8 mouse cellular contexts compared by ENCODE assay signal in the genomic region with DNA sequence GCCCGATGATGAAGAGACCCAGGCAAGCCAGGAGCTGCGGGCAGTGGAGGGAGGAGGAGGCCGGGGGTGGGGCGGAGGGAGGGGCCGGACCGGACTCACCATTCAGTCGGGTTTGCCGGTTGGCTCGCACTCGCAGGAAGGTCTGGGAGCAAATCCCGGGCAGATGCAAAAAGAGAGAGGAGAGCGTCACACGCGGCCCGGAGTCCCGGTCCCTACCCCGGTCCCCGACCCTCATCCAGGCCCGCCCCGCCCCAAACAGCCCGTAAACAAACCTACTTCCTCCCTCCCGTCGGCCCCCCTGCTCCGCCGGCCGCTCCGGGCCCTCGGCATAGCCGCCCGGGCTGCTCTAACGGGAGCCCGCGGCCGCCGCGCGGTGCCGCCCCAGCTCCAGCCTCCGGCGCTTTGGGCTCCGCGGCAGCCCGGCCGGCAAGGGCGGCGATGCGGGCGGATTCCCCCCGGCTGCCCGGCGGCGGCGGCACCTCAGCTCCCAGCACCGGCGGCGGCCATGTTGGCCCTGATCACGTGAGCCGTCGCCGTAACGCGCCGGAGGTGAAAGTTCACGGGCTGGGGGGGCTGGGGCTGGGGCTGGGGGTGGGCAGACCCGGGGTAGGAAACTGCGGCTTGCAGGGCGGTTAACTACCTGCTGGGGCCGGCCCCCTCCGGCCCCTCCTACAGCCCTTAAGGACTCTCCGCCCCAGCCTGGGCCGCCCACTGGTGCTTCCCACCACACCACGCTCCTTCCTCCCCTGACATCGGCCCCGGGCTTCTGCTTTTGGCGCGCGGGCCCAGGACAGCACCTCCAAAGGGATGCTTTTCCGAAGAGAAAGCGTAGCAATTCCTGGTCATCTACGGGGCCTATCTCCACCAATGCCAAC. TPM values are rescaled to one million over a fixed set of nuclear protein-coding genes. Genes with fewer than 3 reads are reported as not detected.
DNase-seq lines count a peak whose midpoint lies in the region; ATAC-seq and TF ChIP-seq lines count a peak whose summit lies in the region.

No protein-coding gene starts in this region.

- peak overlapping the region; percentile 98 for H3K27ac ChIP-seq in forebrain, embryonic 10.5 days
- H3K27ac ChIP-seq in heart, embryonic 16.5 days (ENCODE audit: low read length) = peak overlapping the region; percentile 89
- peak overlapping the region; percentile 94 for H3K27ac ChIP-seq in lung, embryonic 14.5 days (ENCODE audit: low read depth)
- H3K27ac ChIP-seq in neural tube, embryonic 15.5 days (replicated peaks) = peak overlapping the region; percentile 90

- peaks cover 41% of the 10 kb centered on the region for H3K27me3 ChIP-seq in forebrain, embryonic 10.5 days (ENCODE audit: poor library complexity, severe bottlenecking)
- no peaks in the 10 kb centered on the region for H3K27me3 ChIP-seq in heart, embryonic 16.5 days (ENCODE audit: control insufficient read depth, insufficient read depth, low read length)
- H3K27me3 ChIP-seq in lung, embryonic 14.5 days (ENCODE audit: insufficient read depth, low read length) = no peaks in the 10 kb centered on the region
- 0 out of 2 replicates have a peak, but pooled peaks cover 7% of the 10 kb centered on the region for H3K27me3 ChIP-seq in neural tube, embryonic 15.5 days (replicated peaks)

- peak; percentile 89 for ATAC-seq in heart, embryonic 16.5 days (replicated peaks; ENCODE audit: extremely low read depth, insufficient read depth, low FRiP score)
- peak; percentile 97 for ATAC-seq in lung, embryonic 14.5 days (ENCODE audit: insufficient read depth)
- peak; percentile 87 for ATAC-seq in neural tube, embryonic 15.5 days (ENCODE audit: low FRiP score)

- H3K36me3 ChIP-seq in forebrain, embryonic 10.5 days (replicated peaks) = peaks cover 38% of the 10 kb centered on the region
- H3K36me3 ChIP-seq in heart, embryonic 16.5 days (ENCODE audit: control insufficient read depth, insufficient read depth) = peaks cover 21% of the 10 kb centered on the region
- peaks cover 32% of the 10 kb centered on the region for H3K36me3 ChIP-seq in lung, embryonic 14.5 days (ENCODE audit: insufficient read depth)
- peaks cover 25% of the 10 kb centered on the region; the same call in 1 of the 2 replicates for H3K36me3 ChIP-seq in neural tube, embryonic 15.5 days

- H3K4me2 ChIP-seq in heart, embryonic 16.5 days (ENCODE audit: low read depth, low read length) = peak overlapping the region; percentile 89
- H3K4me2 ChIP-seq in lung, embryonic 14.5 days = peak overlapping the region; percentile 81
- H3K4me2 ChIP-seq in neural tube, embryonic 15.5 days = peak overlapping the region; percentile 69

- H3K9me3 ChIP-seq in forebrain, embryonic 10.5 days = no peaks in the 10 kb centered on the region
- no peaks in the 10 kb centered on the region for H3K9me3 ChIP-seq in heart, embryonic 16.5 days (replicated peaks; ENCODE audit: control insufficient read depth, low read length)
- no peaks in the 10 kb centered on the region for H3K9me3 ChIP-seq in lung, embryonic 14.5 days (ENCODE audit: low read depth, low read length)
- no peaks in the 10 kb centered on the region for H3K9me3 ChIP-seq in neural tube, embryonic 15.5 days (replicated peaks)

- peaks cover 58% of the 10 kb centered on the region for H3K4me1 ChIP-seq in forebrain, embryonic 10.5 days
- peaks cover 13% of the 10 kb centered on the region for H3K4me1 ChIP-seq in heart, embryonic 16.5 days (ENCODE audit: control insufficient read depth, insufficient read depth, low read length)
- H3K4me1 ChIP-seq in lung, embryonic 14.5 days (ENCODE audit: insufficient read depth) = peaks cover 4% of the 10 kb centered on the region; the same call in 1 of the 2 replicates
- H3K4me1 ChIP-seq in neural tube, embryonic 15.5 days = peaks cover 36% of the 10 kb centered on the region

- WGBS in forebrain, embryonic 10.5 days = under 1% methylated on average over 80 of the region's 80 CpGs
- WGBS in heart, embryonic 16.5 days = 1% methylated on average over 62 of the region's 80 CpGs
- WGBS in lung, embryonic 14.5 days = under 1% methylated on average over 70 of the region's 80 CpGs
- under 1% methylated on average over 62 of the region's 80 CpGs for WGBS in neural tube, embryonic 15.5 days

- peak overlapping the region; percentile 88 for H3K4me3 ChIP-seq in forebrain, embryonic 10.5 days
- peak overlapping the region; percentile 73 for H3K4me3 ChIP-seq in heart, embryonic 16.5 days (ENCODE audit: low read length)
- H3K4me3 ChIP-seq in lung, embryonic 14.5 days (ENCODE audit: low read depth, low read length) = peak overlapping the region; percentile 73
- peak overlapping the region; percentile 64 for H3K4me3 ChIP-seq in neural tube, embryonic 15.5 days (replicated peaks)

- DNase-seq in ES-CJ7 (ENCODE audit: low read depth, low spot score) = peak; percentile 88
- DNase-seq in c-Kit-positive CD71-positive TER-119-negative erythroid progenitor cells, embryonic 14.5 days (ENCODE audit: low read depth) = peak; percentile 46
- peak; percentile 84 for DNase-seq in forebrain, embryonic 10.5 days (ENCODE audit: extremely low spot score, low spot score)
- peak; percentile 81 to 91 for DNase-seq in kidney, postnatal 25 days
- DNase-seq in lung, embryonic 14.5 days = peak; percentile 88
- peak; percentile 84 for DNase-seq in testis, postnatal 14 days (ENCODE audit: low spot score)

- peak overlapping the region; percentile 81 for H3K9ac ChIP-seq in heart, embryonic 16.5 days (ENCODE audit: low read length)
- peak overlapping the region; percentile 83 for H3K9ac ChIP-seq in lung, embryonic 14.5 days
- H3K9ac ChIP-seq in neural tube, embryonic 15.5 days (replicated peaks) = peak overlapping the region; percentile 65

- no peak for TF ChIP-seq CTCF in lung, embryonic 14.5 days (IDR thresholded peaks at IDR 0.05; ENCODE audit: low read depth)

RNA-seq across cellular contexts. Expression of gene Armh1, which starts 37.2 kb away (rescaled TPM):
- polyA plus RNA-seq in forebrain, embryonic 10.5 days (2016; fragmentation: Nextera tagmentation; extraction: Ambion mirVana) = 0.15 and 0.53 TPM in 2 replicates
- 0.85 and 0.95 TPM in 2 replicates for polyA plus RNA-seq in heart, embryonic 16.5 days (2015; fragmentation: Nextera tagmentation; extraction: Ambion mirVana)
- 0.18 and 0.43 TPM in 2 replicates for polyA plus RNA-seq in lung, embryonic 14.5 days (2014; fragmentation: Nextera tagmentation; extraction: Ambion mirVana)
- 1.4 and 1.5 TPM in 2 replicates for polyA plus RNA-seq in neural tube, embryonic 15.5 days (2015; fragmentation: Nextera tagmentation; extraction: Ambion mirVana)

RNA-seq across cellular contexts. Expression of gene Tmem53, which starts 37.4 kb away (rescaled TPM):
- 7.3 and 7.8 TPM in 2 replicates for polyA plus RNA-seq in forebrain, embryonic 10.5 days (2016; fragmentation: Nextera tagmentation; extraction: Ambion mirVana)
- 36.8 and 39.9 TPM in 2 replicates for polyA plus RNA-seq in heart, embryonic 16.5 days (2015; fragmentation: Nextera tagmentation; extraction: Ambion mirVana)
- polyA plus RNA-seq in lung, embryonic 14.5 days (2014; fragmentation: Nextera tagmentation; extraction: Ambion mirVana) = 10.7 and 12.4 TPM in 2 replicates
- polyA plus RNA-seq in neural tube, embryonic 15.5 days (2015; fragmentation: Nextera tagmentation; extraction: Ambion mirVana) = 6.3 and 8.7 TPM in 2 replicates

Comparison
In these comparisons a context has a peak if more than half of its experiments do, and no peak if none do; other contexts are left out.
1. Peak in every context shown above with its lines: DNase-seq, ATAC-seq, H3K4me3 ChIP-seq and H3K27ac ChIP-seq.